Mouse (Mus musculus): ENCODE measurements around the gene Foxj3. TPM values are rescaled to one million over a fixed set of nuclear protein-coding genes. Genes with fewer than 3 reads are reported as not detected.
A peak's percentile ranks its signal among the peaks of the same experiment; 100 is the strongest.
"Not testable (repeated sequence)": the region's sequence is repeated elsewhere in the genome, so short reads cannot be mapped to it uniquely, and the experiment has no call there.

Gene Foxj3
- polyA plus RNA-seq, 1 experiment from 2014 or later, result 23.4 TPM

DNA sequence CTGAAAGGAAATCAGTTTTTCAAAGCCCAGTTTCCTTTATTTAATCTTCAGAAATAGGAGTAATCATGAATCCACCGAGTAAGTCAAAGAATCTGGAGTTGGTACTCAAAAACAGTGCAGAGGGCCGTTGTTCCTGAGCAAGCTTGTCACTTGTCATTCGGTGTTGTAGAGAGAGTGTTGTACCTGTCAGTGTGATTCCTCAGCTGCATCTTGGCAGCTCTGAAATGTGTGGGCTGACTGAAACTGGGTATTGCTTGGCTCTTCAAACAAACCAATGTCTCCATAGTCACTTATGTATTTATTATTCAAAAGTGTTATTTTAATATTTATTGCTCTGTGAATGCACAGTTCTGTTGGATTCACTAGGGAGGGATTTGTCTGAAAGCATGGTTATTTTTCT is 90.1 kb downstream of the Foxj3 start:
- no peak overlapping the region for H3K4me2 ChIP-seq (replicated peaks; ENCODE audit: low read depth, low read length)
- no peaks in the 10 kb centered on the region for H3K4me1 ChIP-seq (replicated peaks; ENCODE audit: control insufficient read depth, insufficient read depth, low read length)
- H3K9me3 ChIP-seq (ENCODE audit: control insufficient read depth, low read length), result no peaks in the 10 kb centered on the region
- no peak overlapping the region for H3K4me3 ChIP-seq (ENCODE audit: low read depth, low read length)
- DNase-seq (ENCODE audit: low spot score) (no peak), ATAC-seq (ENCODE audit: low FRiP score) (no peak)
- H3K9ac ChIP-seq (ENCODE audit: low read depth, low read length), result no peak overlapping the region
- no peaks in the 10 kb centered on the region for H3K36me3 ChIP-seq (ENCODE audit: control insufficient read depth, insufficient read depth, low read length)
- WGBS, result 91% methylated on average over 3 of the region's 3 CpGs
- no peak overlapping the region for H3K27ac ChIP-seq (ENCODE audit: low read depth, low read length)
- no peaks in the 10 kb centered on the region for H3K27me3 ChIP-seq (ENCODE audit: control insufficient read depth, insufficient read depth, low read length)

DNA sequence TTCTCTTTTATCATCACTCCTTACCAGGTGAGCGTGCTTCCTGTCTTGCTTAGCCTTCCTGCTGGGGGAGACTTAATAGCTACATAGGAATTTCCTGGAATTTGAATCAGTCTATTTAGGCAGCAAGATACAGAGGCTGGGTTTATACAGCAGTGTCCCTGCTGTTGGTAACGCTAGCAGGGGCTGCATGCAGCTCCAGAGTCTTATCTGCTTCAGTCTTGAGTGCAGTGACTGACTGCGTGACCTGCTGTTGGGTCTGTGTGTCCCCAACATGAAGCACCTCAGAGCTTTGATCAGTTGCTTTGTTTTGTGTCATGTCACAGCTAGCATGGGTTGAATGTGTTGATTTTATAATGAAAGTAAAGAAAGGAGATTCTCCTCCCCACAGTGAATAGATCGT is 90.5 kb downstream of the Foxj3 start:
- no peaks in the 10 kb centered on the region for H3K4me1 ChIP-seq (replicated peaks; ENCODE audit: control insufficient read depth, insufficient read depth, low read length)
- no peaks in the 10 kb centered on the region for H3K27me3 ChIP-seq (ENCODE audit: control insufficient read depth, insufficient read depth, low read length)
- no peak for ATAC-seq (ENCODE audit: low FRiP score)
- 82% methylated on average over 4 of the region's 4 CpGs for WGBS
- no peak overlapping the region for H3K9ac ChIP-seq (ENCODE audit: low read depth, low read length)
- no peaks in the 10 kb centered on the region for H3K9me3 ChIP-seq (ENCODE audit: control insufficient read depth, low read length)
- DNase-seq (ENCODE audit: low spot score), result no peak
- H3K27ac ChIP-seq (ENCODE audit: low read depth, low read length), result no peak overlapping the region
- no peak overlapping the region for H3K4me3 ChIP-seq (ENCODE audit: low read depth, low read length)
- no peak overlapping the region for H3K4me2 ChIP-seq (replicated peaks; ENCODE audit: low read depth, low read length)
- H3K36me3 ChIP-seq (ENCODE audit: control insufficient read depth, insufficient read depth, low read length), result no peaks in the 10 kb centered on the region

DNA sequence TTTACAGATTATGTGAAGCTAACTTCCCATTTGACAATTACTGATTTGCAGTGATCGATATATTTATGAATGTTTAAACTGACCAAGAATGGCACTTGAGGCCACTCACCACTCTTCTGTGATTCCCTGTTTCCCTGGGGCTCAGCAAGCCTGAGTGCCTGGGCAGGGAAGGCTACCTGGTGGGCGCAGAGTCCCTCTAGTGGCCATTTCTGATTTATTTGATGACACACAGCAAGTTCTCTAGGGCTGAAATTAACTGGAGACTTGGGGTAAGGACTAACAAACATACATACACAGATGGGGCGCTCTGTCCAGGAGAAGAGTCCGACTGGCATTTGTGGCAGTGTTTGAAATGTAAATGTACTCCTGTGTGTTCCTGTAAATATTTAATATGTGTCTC is 91.6 kb downstream of the Foxj3 start:
- H3K4me3 ChIP-seq (ENCODE audit: low read depth, low read length); ATAC-seq (ENCODE audit: low FRiP score); H3K4me2 ChIP-seq (replicated peaks; ENCODE audit: low read depth, low read length); H3K36me3 ChIP-seq (ENCODE audit: control insufficient read depth, insufficient read depth, low read length); H3K9me3 ChIP-seq (ENCODE audit: control insufficient read depth, low read length); H3K27me3 ChIP-seq (ENCODE audit: control insufficient read depth, insufficient read depth, low read length); H3K27ac ChIP-seq (ENCODE audit: low read depth, low read length); DNase-seq (ENCODE audit: low spot score); H3K9ac ChIP-seq (ENCODE audit: low read depth, low read length); H3K4me1 ChIP-seq (replicated peaks; ENCODE audit: control insufficient read depth, insufficient read depth, low read length): not testable (repeated sequence)
- 76% methylated on average over 4 of the region's 4 CpGs for WGBS

DNA sequence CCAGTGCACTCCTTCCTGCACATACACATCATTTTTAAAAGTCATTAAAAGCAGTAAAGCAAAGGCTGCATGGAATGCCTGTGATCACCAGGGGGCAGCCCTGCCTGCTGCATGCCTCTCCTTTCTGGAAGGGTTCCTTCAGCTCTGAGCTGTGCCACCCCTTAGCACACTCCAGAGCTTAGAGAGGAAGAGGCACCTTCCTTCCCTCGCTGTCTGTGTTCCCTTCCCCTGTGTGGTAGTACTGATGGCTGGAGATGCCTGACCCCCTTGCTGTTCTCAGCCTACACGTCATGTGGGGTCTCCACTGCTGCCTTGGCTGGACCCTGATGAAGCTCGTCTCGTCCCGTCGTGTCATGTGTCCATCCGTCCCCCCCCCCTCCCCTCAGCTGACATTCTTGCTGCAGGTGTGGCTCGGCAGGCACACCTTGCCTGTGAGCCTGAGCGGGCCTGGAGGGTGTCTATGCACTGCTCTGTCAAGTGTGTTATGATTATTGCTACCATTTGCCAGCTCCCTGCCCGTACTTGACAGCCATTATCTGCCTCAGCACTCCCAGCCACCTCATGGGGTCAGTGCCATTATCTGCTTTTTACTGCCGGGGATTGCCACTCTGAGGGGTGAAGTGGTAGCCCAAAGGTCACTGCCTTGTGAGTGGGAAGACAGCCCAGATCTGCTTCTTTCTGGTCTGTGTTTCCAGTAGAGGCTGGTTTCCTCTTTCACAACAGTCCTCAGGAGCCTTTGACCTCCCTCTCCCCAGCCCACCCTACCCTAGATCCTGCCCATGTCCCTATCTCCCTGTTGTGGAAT is 94.5 kb downstream of the Foxj3 start:
- Histone ChIP-seq H3K4me1 (replicated peaks; ENCODE audit: control insufficient read depth, insufficient read depth, low read length) (no peaks in the 10 kb centered on the region), H3K4me3 (ENCODE audit: low read depth, low read length) (no peak overlapping the region), H3K36me3 (ENCODE audit: control insufficient read depth, insufficient read depth, low read length) (no peaks in the 10 kb centered on the region), H3K4me2 (replicated peaks; ENCODE audit: low read depth, low read length) (no peak overlapping the region), H3K9ac (ENCODE audit: low read depth, low read length) (no peak overlapping the region), H3K27me3 (ENCODE audit: control insufficient read depth, insufficient read depth, low read length) (no peaks in the 10 kb centered on the region), H3K9me3 (ENCODE audit: control insufficient read depth, low read length) (no peaks in the 10 kb centered on the region), H3K27ac (ENCODE audit: low read depth, low read length) (no peak overlapping the region)
- WGBS, result 77% methylated on average over 11 of the region's 11 CpGs
- no peak for ATAC-seq (ENCODE audit: low FRiP score)
- peak; percentile 35 for DNase-seq (ENCODE audit: low spot score)

DNA sequence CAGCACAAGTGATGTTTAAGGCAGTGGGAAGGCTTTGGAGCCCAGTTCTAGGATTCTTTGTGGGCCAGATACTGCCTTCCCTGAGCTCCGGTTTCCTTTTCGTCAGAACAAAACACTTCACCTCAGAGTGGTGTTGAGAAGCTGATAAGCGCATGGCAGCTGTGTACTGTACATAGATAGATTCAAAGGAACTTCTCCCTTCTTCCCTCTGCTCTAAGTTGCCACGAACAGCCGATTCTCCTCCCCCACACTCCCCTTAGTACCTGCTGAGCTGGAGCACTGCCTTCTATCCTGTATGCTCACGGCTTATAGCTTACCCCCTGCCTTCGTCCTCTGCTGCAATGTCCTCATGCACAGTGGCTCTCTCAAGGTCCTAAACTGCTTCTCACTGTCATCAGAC is 95.9 kb downstream of the Foxj3 start:
- Histone ChIP-seq H3K4me3 (ENCODE audit: low read depth, low read length) (no peak overlapping the region), H3K36me3 (ENCODE audit: control insufficient read depth, insufficient read depth, low read length) (no peaks in the 10 kb centered on the region), H3K27me3 (ENCODE audit: control insufficient read depth, insufficient read depth, low read length) (no peaks in the 10 kb centered on the region), H3K4me1 (replicated peaks; ENCODE audit: control insufficient read depth, insufficient read depth, low read length) (no peaks in the 10 kb centered on the region), H3K9ac (ENCODE audit: low read depth, low read length) (no peak overlapping the region), H3K27ac (ENCODE audit: low read depth, low read length) (0 out of 2 replicates have a peak overlapping the region, but pooled peaks have one; percentile 10), H3K9me3 (ENCODE audit: control insufficient read depth, low read length) (no peaks in the 10 kb centered on the region), H3K4me2 (replicated peaks; ENCODE audit: low read depth, low read length) (no peak overlapping the region)
- 68% methylated on average over 7 of the region's 7 CpGs for WGBS
- ATAC-seq (ENCODE audit: low FRiP score) (no peak), DNase-seq (ENCODE audit: low spot score) (no peak)

DNA sequence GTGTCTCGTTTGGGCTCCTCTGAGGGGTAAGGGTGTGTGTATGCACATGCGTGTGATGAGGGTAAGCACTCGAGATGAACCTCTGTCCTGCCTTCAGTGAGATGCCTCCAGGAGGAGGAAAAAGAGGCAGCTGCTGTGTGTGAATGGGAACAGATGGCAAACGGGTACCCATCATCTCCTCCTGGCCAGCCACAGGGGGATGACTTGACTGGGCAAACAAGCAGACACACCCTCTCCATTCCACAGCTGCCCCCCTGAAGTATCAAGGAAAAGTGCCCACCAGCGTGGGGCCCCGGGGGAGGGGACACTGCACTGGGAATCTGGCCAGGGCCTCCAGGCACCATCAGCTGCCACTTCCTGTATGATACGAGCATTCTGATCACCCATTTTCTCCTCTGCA is 96.5 kb downstream of the Foxj3 start:
- H3K4me2 ChIP-seq (replicated peaks; ENCODE audit: low read depth, low read length), result no peak overlapping the region
- DNase-seq (ENCODE audit: low spot score), result no peak
- no peak overlapping the region for H3K27ac ChIP-seq (ENCODE audit: low read depth, low read length)
- H3K4me1 ChIP-seq (replicated peaks; ENCODE audit: control insufficient read depth, insufficient read depth, low read length), result no peaks in the 10 kb centered on the region
- H3K4me3 ChIP-seq (ENCODE audit: low read depth, low read length), result no peak overlapping the region
- no peaks in the 10 kb centered on the region for H3K27me3 ChIP-seq (ENCODE audit: control insufficient read depth, insufficient read depth, low read length)
- peak; percentile 57 for ATAC-seq (ENCODE audit: low FRiP score)
- no peaks in the 10 kb centered on the region for H3K9me3 ChIP-seq (ENCODE audit: control insufficient read depth, low read length)
- WGBS, result 64% methylated on average over 7 of the region's 7 CpGs
- H3K36me3 ChIP-seq (ENCODE audit: control insufficient read depth, insufficient read depth, low read length), result no peaks in the 10 kb centered on the region
- H3K9ac ChIP-seq (ENCODE audit: low read depth, low read length), result no peak overlapping the region

DNA sequence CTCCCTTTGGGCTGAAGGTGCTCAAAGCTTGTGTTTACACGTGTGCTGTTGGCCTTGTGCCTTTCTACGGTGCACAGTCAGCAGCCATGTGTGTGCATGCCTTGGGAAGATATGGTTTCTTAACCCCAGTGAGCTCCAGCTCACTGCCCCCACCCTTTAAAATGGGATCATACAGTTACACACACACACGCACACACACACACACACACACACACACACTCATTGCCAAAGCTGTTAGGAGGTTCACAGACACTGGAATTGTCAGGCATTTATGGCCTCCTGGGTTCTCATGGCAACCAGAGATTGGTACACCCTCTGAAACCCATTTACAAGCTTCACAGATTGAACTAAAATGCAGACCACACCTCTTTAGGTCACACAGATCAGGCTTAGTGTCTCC is 97.1 kb downstream of the Foxj3 start:
- Histone ChIP-seq H3K4me1 (replicated peaks; ENCODE audit: control insufficient read depth, insufficient read depth, low read length) (no peaks in the 10 kb centered on the region), H3K9me3 (ENCODE audit: control insufficient read depth, low read length) (no peaks in the 10 kb centered on the region), H3K36me3 (ENCODE audit: control insufficient read depth, insufficient read depth, low read length) (no peaks in the 10 kb centered on the region), H3K9ac (ENCODE audit: low read depth, low read length) (no peak overlapping the region), H3K27me3 (ENCODE audit: control insufficient read depth, insufficient read depth, low read length) (no peaks in the 10 kb centered on the region), H3K4me2 (replicated peaks; ENCODE audit: low read depth, low read length) (no peak overlapping the region), H3K4me3 (ENCODE audit: low read depth, low read length) (no peak overlapping the region), H3K27ac (ENCODE audit: low read depth, low read length) (no peak overlapping the region)
- WGBS, result 90% methylated on average over 3 of the region's 3 CpGs
- no peak for DNase-seq (ENCODE audit: low spot score)
- ATAC-seq (ENCODE audit: low FRiP score), result no peak

DNA sequence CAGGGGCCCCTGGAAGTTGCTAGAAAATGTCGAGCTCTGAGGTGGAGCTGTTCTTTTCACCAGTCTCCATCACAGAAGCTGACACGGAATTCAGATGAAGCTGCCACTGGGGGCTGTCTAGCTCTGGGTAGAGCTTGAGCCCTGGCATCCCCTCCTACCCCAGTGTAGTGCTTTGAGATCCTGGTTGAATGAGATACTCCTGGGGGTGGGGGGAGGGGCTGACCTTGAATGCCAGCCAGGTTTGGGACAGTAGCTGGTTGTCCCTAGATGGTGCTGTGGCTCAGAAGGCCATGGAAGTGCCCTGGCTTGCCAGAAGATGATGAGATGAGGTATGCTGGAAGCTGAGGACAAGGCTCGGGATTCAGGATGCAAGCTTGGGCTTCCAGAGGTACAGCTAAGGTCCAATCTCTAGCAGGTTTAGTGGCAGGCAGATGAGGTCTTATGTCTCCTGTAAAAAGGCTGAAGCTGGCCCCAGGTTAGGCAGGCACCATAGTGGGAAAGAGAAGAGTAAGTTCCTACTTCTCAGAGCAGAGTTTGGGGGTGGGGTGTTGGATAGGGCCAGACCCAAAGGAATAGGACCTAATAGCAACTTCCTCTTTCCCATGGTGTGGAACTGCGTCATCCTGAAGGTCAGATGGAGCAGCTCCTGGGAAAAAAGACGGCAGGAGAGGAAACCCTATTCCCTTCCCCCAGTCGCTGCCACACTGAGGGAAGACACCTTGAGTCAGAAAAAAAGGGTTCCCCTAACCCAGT is 98.3 kb downstream of the Foxj3 start:
- Histone ChIP-seq H3K36me3 (ENCODE audit: control insufficient read depth, insufficient read depth, low read length) (no peaks in the 10 kb centered on the region), H3K27ac (ENCODE audit: low read depth, low read length) (no peak overlapping the region), H3K4me2 (replicated peaks; ENCODE audit: low read depth, low read length) (no peak overlapping the region), H3K4me1 (replicated peaks; ENCODE audit: control insufficient read depth, insufficient read depth, low read length) (no peaks in the 10 kb centered on the region), H3K4me3 (ENCODE audit: low read depth, low read length) (no peak overlapping the region), H3K9ac (ENCODE audit: low read depth, low read length) (no peak overlapping the region), H3K9me3 (ENCODE audit: control insufficient read depth, low read length) (no peaks in the 10 kb centered on the region), H3K27me3 (ENCODE audit: control insufficient read depth, insufficient read depth, low read length) (no peaks in the 10 kb centered on the region)
- no peak for DNase-seq (ENCODE audit: low spot score)
- 61% methylated on average over 6 of the region's 6 CpGs for WGBS
- ATAC-seq (ENCODE audit: low FRiP score), result no peak

DNA sequence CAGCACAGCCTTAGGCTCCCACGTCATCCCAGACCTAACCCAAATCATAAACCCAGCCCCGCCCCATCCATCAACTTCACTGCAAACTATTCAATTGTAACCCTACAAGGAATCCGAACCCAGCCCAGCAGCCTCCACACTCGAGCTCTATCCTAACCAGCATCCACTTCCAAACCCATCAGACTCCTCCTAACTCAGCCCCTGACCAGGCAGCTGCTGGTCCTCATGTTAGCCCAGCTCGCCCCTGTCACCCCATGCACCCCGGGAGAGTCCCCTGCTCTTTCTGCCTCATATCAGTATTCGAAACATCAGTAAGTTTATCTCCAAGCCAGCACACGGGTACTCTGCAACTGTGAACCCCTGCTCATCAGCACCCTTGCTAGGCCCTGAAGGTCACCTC is 98.9 kb downstream of the Foxj3 start:
- no peak for ATAC-seq (ENCODE audit: low FRiP score)
- Histone ChIP-seq H3K4me2 (replicated peaks; ENCODE audit: low read depth, low read length) (no peak overlapping the region), H3K27ac (ENCODE audit: low read depth, low read length) (no peak overlapping the region), H3K4me1 (replicated peaks; ENCODE audit: control insufficient read depth, insufficient read depth, low read length) (no peaks in the 10 kb centered on the region), H3K9me3 (ENCODE audit: control insufficient read depth, low read length) (no peaks in the 10 kb centered on the region), H3K27me3 (ENCODE audit: control insufficient read depth, insufficient read depth, low read length) (no peaks in the 10 kb centered on the region), H3K9ac (ENCODE audit: low read depth, low read length) (no peak overlapping the region), H3K36me3 (ENCODE audit: control insufficient read depth, insufficient read depth, low read length) (no peaks in the 10 kb centered on the region), H3K4me3 (ENCODE audit: low read depth, low read length) (no peak overlapping the region)
- no peak for DNase-seq (ENCODE audit: low spot score)
- 87% methylated on average over 8 of the region's 8 CpGs for WGBS

Data from hindbrain, embryonic 11.5 days (tissue).